Mouse (Mus musculus): Measurements from ENCODE around the gene Itga8. TPM values are rescaled to one million over a fixed set of nuclear protein-coding genes. Genes with fewer than 3 reads are reported as not detected.

Gene Itga8
- polyA plus RNA-seq (2012; ENCODE audit: insufficient read depth, insufficient read length, low replicate concordance, missing spikeins): not detected in 2 replicates

DNA sequence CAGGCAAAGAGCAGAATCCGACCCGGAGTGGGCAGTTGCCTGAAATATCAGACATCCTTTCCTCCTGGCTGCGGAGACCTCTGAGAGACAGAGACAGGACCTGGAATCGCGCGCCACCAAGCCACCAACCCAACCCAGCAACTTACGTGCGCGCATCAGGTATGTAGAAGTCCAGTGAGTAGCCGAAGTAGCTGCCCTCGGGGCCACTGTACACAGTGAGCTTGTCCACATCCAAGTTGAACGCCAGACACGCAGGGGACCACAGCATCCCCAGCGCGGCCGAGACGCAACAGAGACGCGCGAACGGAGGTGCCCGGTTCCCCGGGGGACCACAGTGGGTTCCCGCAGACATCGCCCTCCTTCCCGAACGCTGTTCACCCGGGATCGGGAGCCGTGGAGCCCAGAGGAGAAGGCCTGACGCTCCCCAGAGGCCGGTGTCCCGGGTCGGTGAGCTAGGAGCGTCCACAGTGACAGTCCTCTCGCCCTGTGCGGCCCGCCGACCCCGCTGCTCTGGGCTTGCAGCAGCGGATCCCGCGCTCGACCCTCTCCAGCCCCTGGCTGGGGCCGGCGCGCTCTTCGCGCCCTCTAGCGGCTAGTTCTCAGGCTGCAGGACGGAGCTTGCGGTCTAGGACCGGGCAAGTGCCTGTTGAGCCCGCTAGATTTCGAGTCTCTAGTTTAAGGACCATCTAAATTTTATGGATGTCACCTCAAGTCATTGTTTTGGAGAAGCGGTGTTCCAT, at the start of gene Itga8:
Gene Itga8, minus strand, starts transcription at position 492 of the 740 bp plus-strand sequence.
- peaks cover 3% of the 10 kb centered on the region; the same call in 1 of the 2 replicates for H3K4me1 ChIP-seq (ENCODE audit: control insufficient read depth, insufficient read depth, low read length)
- WGBS: under 1% methylated on average over 56 of the region's 56 CpGs
- H3K4me3 ChIP-seq (ENCODE audit: insufficient read depth, low read depth, low read length): peak within 1 kb of the TSS; percentile 68
- H3K27ac ChIP-seq (ENCODE audit: insufficient read depth, low read depth, low read length): no peak within 1 kb of the TSS
- no peak for TF ChIP-seq POLR2A (IDR thresholded peaks at IDR 0.05; ENCODE audit: insufficient read depth, low read depth, low read length)
- TF ChIP-seq CTCF (IDR thresholded peaks at IDR 0.05; ENCODE audit: insufficient read depth, low read depth, low read length): peak; percentile 86

GRCm38 (mm10) chr2:12348914-12349313, 47.2 kb upstream of the Itga8 start:
- Histone ChIP-seq H3K4me3 (ENCODE audit: insufficient read depth, low read depth, low read length) (no peak overlapping the region), H3K27ac (ENCODE audit: insufficient read depth, low read depth, low read length) (no peak overlapping the region), H3K4me1 (ENCODE audit: control insufficient read depth, insufficient read depth, low read length) (peaks cover 6% of the 10 kb centered on the region; the same call in 1 of the 2 replicates)
- WGBS: 94% methylated on average over 2 of the region's 2 CpGs
- TF ChIP-seq CTCF (IDR thresholded peaks at IDR 0.05; ENCODE audit: insufficient read depth, low read depth, low read length) (no peak), POLR2A (IDR thresholded peaks at IDR 0.05; ENCODE audit: insufficient read depth, low read depth, low read length) (no peak)

DNA sequence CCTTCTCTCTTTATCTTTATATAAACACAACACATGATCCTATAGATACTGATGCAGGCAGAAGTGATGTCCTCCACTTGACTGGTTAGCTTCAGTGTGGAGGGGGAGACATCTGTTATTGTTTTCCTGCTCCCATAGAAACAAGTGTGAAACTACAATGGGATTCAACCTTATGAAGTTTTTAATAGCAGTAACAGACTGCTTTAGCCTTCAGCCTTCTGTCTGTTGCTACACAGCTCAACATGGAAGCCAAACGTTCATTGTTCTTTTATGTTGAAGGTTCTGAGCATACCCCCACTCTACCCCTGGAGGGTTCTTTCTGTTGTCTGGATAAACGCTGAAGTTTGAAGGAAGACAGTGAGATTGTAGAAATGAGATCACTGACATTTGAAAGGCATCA, 30.2 kb upstream of the Itga8 start:
- Histone ChIP-seq H3K4me3 (ENCODE audit: insufficient read depth, low read depth, low read length) (no peak overlapping the region), H3K27ac (ENCODE audit: insufficient read depth, low read depth, low read length) (no peak overlapping the region), H3K4me1 (ENCODE audit: control insufficient read depth, insufficient read depth, low read length) (no peaks in the 10 kb centered on the region)
- WGBS: 69% methylated on average over 2 of the region's 2 CpGs
- TF ChIP-seq CTCF (IDR thresholded peaks at IDR 0.05; ENCODE audit: insufficient read depth, low read depth, low read length): no peak
- no peak for TF ChIP-seq POLR2A (IDR thresholded peaks at IDR 0.05; ENCODE audit: insufficient read depth, low read depth, low read length)

DNA sequence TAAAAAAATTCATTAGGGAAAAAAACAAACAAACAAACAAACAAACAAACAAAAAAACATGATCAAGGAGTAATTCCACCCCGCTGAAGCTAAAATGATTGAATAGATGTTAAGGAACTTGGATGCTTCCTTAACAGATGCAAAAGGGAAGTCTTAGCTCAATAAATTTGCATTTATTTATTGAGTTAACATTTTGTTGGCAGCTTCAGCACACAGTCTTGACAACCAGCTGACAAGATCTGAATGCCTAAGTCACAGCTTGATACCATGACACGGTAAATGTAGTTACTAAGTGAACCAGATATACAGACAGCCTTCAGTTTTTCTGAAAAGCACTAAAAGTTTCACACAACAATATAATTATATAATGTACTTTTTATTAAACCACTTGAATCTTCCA, 27.9 kb upstream of the Itga8 start:
- H3K4me1 ChIP-seq (ENCODE audit: control insufficient read depth, insufficient read depth, low read length): no peaks in the 10 kb centered on the region
- H3K27ac ChIP-seq (ENCODE audit: insufficient read depth, low read depth, low read length): no peak overlapping the region
- no peak overlapping the region for H3K4me3 ChIP-seq (ENCODE audit: insufficient read depth, low read depth, low read length)
- TF ChIP-seq CTCF (IDR thresholded peaks at IDR 0.05; ENCODE audit: insufficient read depth, low read depth, low read length): no peak
- WGBS: 74% methylated on average over 2 of the region's 2 CpGs

DNA sequence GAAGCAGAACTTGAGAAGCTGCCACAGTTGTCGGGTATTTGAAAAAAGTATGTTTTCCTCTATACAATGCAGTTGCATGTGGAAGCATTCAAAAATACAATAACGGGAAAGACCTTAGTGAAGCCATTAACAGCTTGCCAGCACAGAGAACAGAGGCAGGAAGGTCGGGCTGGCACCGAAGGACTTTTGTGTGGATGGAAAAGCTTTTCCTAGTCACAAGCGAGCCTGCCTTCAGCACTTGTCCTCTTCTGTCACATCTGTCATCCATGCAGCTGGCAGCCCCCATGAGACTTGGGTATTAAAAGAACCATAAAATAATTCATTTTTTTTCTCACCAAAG, 27.3 kb upstream of the Itga8 start:
- Histone ChIP-seq H3K4me3 (ENCODE audit: insufficient read depth, low read depth, low read length) (no peak overlapping the region), H3K27ac (ENCODE audit: insufficient read depth, low read depth, low read length) (no peak overlapping the region), H3K4me1 (ENCODE audit: control insufficient read depth, insufficient read depth, low read length) (no peaks in the 10 kb centered on the region)
- no peak for TF ChIP-seq CTCF (IDR thresholded peaks at IDR 0.05; ENCODE audit: insufficient read depth, low read depth, low read length)
- no peak for TF ChIP-seq POLR2A (IDR thresholded peaks at IDR 0.05; ENCODE audit: insufficient read depth, low read depth, low read length)
- WGBS: 21% methylated on average over 5 of the region's 5 CpGs

- no peak overlapping the region for H3K27ac ChIP-seq (ENCODE audit: insufficient read depth, low read depth, low read length)
- no peak overlapping the region for H3K4me3 ChIP-seq (ENCODE audit: insufficient read depth, low read depth, low read length)
- TF ChIP-seq POLR2A (IDR thresholded peaks at IDR 0.05; ENCODE audit: insufficient read depth, low read depth, low read length): no peak
- TF ChIP-seq CTCF (IDR thresholded peaks at IDR 0.05; ENCODE audit: insufficient read depth, low read depth, low read length): no peak
- WGBS: 31% methylated on average over 8 of the region's 8 CpGs
- H3K4me1 ChIP-seq (ENCODE audit: control insufficient read depth, insufficient read depth, low read length): no peaks in the 10 kb centered on the region
These were observed 26.8 kb upstream of the Itga8 start for GRCm38 (mm10) chr2:12328355-12329067.

- no peak overlapping the region for H3K4me3 ChIP-seq (ENCODE audit: insufficient read depth, low read depth, low read length)
- WGBS: 35% methylated on average over 11 of the region's 11 CpGs
- TF ChIP-seq CTCF (IDR thresholded peaks at IDR 0.05; ENCODE audit: insufficient read depth, low read depth, low read length): no peak
- TF ChIP-seq POLR2A (IDR thresholded peaks at IDR 0.05; ENCODE audit: insufficient read depth, low read depth, low read length): no peak
- H3K27ac ChIP-seq (ENCODE audit: insufficient read depth, low read depth, low read length): no peak overlapping the region
- H3K4me1 ChIP-seq (ENCODE audit: control insufficient read depth, insufficient read depth, low read length): no peaks in the 10 kb centered on the region
These were observed 26.1 kb upstream of the Itga8 start for GRCm38 (mm10) chr2:12327691-12328354.

DNA sequence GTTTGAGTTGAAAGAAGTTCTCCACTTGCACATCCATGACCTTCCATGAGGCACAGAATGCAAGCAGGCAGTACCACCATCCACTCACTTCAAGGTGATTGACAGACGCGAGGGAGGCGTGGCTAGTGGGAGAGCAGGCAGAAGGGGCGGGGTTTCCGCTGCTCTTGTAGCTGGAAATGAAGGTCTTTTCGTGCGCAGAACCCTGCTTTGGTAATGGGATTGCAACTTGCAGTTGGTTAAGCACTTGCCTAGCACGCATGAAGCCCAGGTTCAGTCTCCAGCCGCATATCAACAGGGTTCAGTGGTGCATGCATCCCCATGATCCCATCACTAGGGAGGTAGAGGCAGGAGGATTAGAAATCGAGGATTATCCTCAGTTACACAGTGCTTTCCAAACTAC, 25.5 kb upstream of the Itga8 start:
- no peak overlapping the region for H3K27ac ChIP-seq (ENCODE audit: insufficient read depth, low read depth, low read length)
- no peaks in the 10 kb centered on the region for H3K4me1 ChIP-seq (ENCODE audit: control insufficient read depth, insufficient read depth, low read length)
- TF ChIP-seq POLR2A (IDR thresholded peaks at IDR 0.05; ENCODE audit: insufficient read depth, low read depth, low read length): no peak
- 14% methylated on average over 10 of the region's 10 CpGs for WGBS
- H3K4me3 ChIP-seq (ENCODE audit: insufficient read depth, low read depth, low read length): no peak overlapping the region

- no peak overlapping the region for H3K4me3 ChIP-seq (ENCODE audit: insufficient read depth, low read depth, low read length)
- no peak for TF ChIP-seq POLR2A (IDR thresholded peaks at IDR 0.05; ENCODE audit: insufficient read depth, low read depth, low read length)
- TF ChIP-seq CTCF (IDR thresholded peaks at IDR 0.05; ENCODE audit: insufficient read depth, low read depth, low read length): no peak
- 88% methylated on average over 2 of the region's 2 CpGs for WGBS
- no peaks in the 10 kb centered on the region for H3K4me1 ChIP-seq (ENCODE audit: control insufficient read depth, insufficient read depth, low read length)
- H3K27ac ChIP-seq (ENCODE audit: insufficient read depth, low read depth, low read length): no peak overlapping the region
These were observed 24.1 kb upstream of the Itga8 start for GRCm38 (mm10) chr2:12325868-12326267.
